Mouse (Mus musculus): ENCODE measurements around the gene Ptpn12.

GRCm38 (mm10) chr5:20950516-20950854 is 105.2 kb downstream of the Ptpn12 start:
- TF ChIP-seq CTCF (IDR thresholded peaks at IDR 0.05; ENCODE audit: control insufficient read depth, insufficient read depth, insufficient replicate concordance, low read depth, low read length) (no peak), POLR2A (IDR thresholded peaks at IDR 0.05; ENCODE audit: control insufficient read depth, low read depth, low read length) (no peak)
